Mouse (Mus musculus): ENCODE results near the gene Eif2ak4. TPM values are rescaled to one million over a fixed set of nuclear protein-coding genes. Genes with fewer than 3 reads are reported as not detected.
A peak's percentile ranks its signal among the peaks of the same experiment; 100 is the strongest.

The Eif2ak4 gene
- total and polyA plus RNA-seq, 3 experiments: 12.4 to 38.2 (median 23.9) TPM

DNA sequence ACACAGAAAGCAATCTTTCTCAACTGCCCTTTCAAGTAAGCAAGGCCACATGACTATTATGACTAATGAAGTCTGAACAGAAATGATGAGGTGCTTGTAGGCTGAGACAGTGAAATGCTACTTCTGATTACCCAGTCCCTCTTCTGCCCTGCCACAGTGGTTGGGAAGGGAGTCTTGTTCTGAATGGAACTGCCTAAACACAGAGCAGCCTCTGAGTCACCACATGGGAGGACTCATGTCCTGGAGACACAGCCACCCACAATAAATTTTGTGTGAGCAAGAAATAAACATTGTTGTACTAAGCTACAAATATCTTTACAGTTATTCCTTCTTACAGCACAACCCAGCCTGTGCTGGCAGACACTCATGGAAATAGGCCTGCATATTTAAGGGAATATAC lies 12.5 kb upstream of the Eif2ak4 start:
- DNase-seq (ENCODE audit: low spot score) (no peak), ATAC-seq (ENCODE audit: extremely low read depth, insufficient number of reproducible peaks, low FRiP score, poor library complexity, severe bottlenecking) (no peak)
- TF ChIP-seq GATA2 (IDR thresholded peaks at IDR 0.05; ENCODE audit: borderline replicate concordance, low read depth, low read length) (no peak), GATA1 (IDR thresholded peaks at IDR 0.05; ENCODE audit: borderline replicate concordance, low read length) (no peak), POLR2AphosphoS5 (IDR thresholded peaks at IDR 0.05; ENCODE audit: insufficient replicate concordance, low read depth, low read length) (no peak), TAL1 (conservative IDR thresholded peaks at IDR 0.05; ENCODE audit: low read depth, low read length) (no peak), CTCF (IDR thresholded peaks at IDR 0.05; ENCODE audit: low read depth, low read length) (no peak)
- Histone ChIP-seq H3K9me3 (replicated peaks) (peaks cover 10% of the 10 kb centered on the region), H3K4me3 (ENCODE audit: low read depth, low read length) (no peak overlapping the region), H3K27me3 (ENCODE audit: insufficient read depth, low read length) (peaks cover 26% of the 10 kb centered on the region), H3K4me1 (ENCODE audit: insufficient read depth, low read depth, low read length) (peaks cover 3% of the 10 kb centered on the region; the same call in 1 of the 2 replicates), H3K36me3 (replicated peaks) (no peaks in the 10 kb centered on the region)

DNA sequence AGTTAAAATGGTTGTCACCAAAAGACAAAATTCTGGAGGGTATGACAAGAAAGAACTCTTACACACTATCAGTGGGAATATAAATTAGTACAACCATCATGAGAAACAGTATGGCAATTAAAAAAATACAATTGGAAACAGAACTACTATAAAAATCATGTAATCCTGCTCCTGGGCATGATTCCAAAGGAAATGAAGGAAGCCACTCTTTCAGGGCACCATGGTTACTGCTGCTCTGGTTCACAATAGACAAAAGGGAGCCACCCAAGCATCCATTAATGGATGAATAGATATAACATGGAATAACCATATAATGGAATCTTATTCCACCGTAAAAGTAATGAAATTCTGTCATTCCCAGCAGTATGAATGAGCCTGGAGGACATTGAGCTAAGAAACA lies 8.7 kb upstream of the Eif2ak4 start:
- no peaks in the 10 kb centered on the region for H3K36me3 ChIP-seq (replicated peaks)
- H3K27me3 ChIP-seq (ENCODE audit: insufficient read depth, low read length): peaks cover 19% of the 10 kb centered on the region; the same call in 1 of the 2 replicates
- TF ChIP-seq CTCF (IDR thresholded peaks at IDR 0.05; ENCODE audit: low read depth, low read length): no peak
- no peak for TF ChIP-seq GATA1 (IDR thresholded peaks at IDR 0.05; ENCODE audit: borderline replicate concordance, low read length)
- no peak for TF ChIP-seq GATA2 (IDR thresholded peaks at IDR 0.05; ENCODE audit: borderline replicate concordance, low read depth, low read length)
- TF ChIP-seq TAL1 (conservative IDR thresholded peaks at IDR 0.05; ENCODE audit: low read depth, low read length): no peak
- TF ChIP-seq POLR2AphosphoS5 (IDR thresholded peaks at IDR 0.05; ENCODE audit: insufficient replicate concordance, low read depth, low read length): no peak
- ATAC-seq (ENCODE audit: extremely low read depth, insufficient number of reproducible peaks, low FRiP score, poor library complexity, severe bottlenecking) (no peak), DNase-seq (ENCODE audit: low spot score) (no peak)
- no peak overlapping the region for H3K4me3 ChIP-seq (ENCODE audit: low read depth, low read length)
- no peaks in the 10 kb centered on the region for H3K9me3 ChIP-seq (replicated peaks)
- H3K4me1 ChIP-seq (ENCODE audit: insufficient read depth, low read depth, low read length): peaks cover 2% of the 10 kb centered on the region; the same call in 1 of the 2 replicates

DNA sequence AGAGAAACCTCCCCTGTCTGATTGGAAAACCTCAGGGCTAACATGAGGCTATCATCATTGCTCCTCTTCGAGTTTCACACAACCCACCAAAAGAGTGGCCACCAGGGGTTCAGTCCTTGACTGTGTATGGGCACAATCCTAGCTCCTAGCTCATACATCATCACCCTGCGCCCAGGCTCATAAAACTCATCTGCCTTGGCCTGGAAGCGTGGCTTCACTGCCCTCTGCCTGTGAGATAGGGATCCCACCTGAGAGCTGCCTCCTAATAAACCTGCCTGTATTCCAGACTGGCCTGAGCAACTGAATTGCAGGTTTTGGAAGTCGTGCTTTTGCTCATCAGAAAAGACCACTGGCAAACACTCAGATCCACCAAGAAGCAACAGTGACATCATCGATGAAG lies 5.0 kb upstream of the Eif2ak4 start:
- no peak for ATAC-seq (ENCODE audit: extremely low read depth, insufficient number of reproducible peaks, low FRiP score, poor library complexity, severe bottlenecking)

DNA sequence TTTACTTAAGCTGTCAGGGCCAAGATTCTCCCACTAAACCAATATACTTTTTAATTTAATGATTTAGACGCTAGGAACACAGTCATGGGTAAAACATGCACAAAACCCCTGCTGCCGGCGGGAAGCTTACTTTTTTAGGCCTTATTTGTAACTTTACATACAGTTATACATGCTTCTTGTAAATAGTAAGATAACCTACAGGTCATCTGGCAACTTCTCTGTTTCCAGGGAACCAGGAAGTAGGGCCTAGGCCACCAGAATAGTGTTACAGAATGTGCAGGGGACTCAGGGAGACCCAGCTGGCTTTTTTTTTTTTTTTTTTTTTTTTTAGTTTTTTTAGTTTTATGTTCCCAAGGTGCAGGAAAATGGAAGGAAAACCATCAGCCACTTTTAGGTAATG lies 1.2 kb downstream of the Eif2ak4 start:
- ATAC-seq (ENCODE audit: extremely low read depth, insufficient number of reproducible peaks, low FRiP score, poor library complexity, severe bottlenecking): no peak
- Histone ChIP-seq H3K36me3 (replicated peaks) (peaks cover 8% of the 10 kb centered on the region), H3K9me3 (replicated peaks) (no peaks in the 10 kb centered on the region), H3K27me3 (ENCODE audit: insufficient read depth, low read length) (no peaks in the 10 kb centered on the region), H3K4me1 (ENCODE audit: insufficient read depth, low read depth, low read length) (peaks cover 43% of the 10 kb centered on the region), H3K4me3 (ENCODE audit: low read depth, low read length) (peak overlapping the region; percentile 87)
- no peak for DNase-seq (ENCODE audit: low spot score)
- no peak for TF ChIP-seq GATA1 (IDR thresholded peaks at IDR 0.05; ENCODE audit: borderline replicate concordance, low read length)
- no peak for TF ChIP-seq CTCF (IDR thresholded peaks at IDR 0.05; ENCODE audit: low read depth, low read length)
- TF ChIP-seq POLR2AphosphoS5 (IDR thresholded peaks at IDR 0.05; ENCODE audit: insufficient replicate concordance, low read depth, low read length): no peak
- no peak for TF ChIP-seq TAL1 (conservative IDR thresholded peaks at IDR 0.05; ENCODE audit: low read depth, low read length)
- no peak for TF ChIP-seq GATA2 (IDR thresholded peaks at IDR 0.05; ENCODE audit: borderline replicate concordance, low read depth, low read length)

More for the DNA sequence above, 5.0 kb upstream of the Eif2ak4 start:
- peaks cover 17% of the 10 kb centered on the region; the same call in 1 of the 2 replicates for H3K27me3 ChIP-seq (ENCODE audit: insufficient read depth, low read length)
- no peaks in the 10 kb centered on the region for H3K36me3 ChIP-seq (replicated peaks)
- H3K9me3 ChIP-seq (replicated peaks): no peaks in the 10 kb centered on the region
- H3K4me1 ChIP-seq (ENCODE audit: insufficient read depth, low read depth, low read length): peaks cover 24% of the 10 kb centered on the region
- TF ChIP-seq CTCF (IDR thresholded peaks at IDR 0.05; ENCODE audit: low read depth, low read length) (no peak), GATA1 (IDR thresholded peaks at IDR 0.05; ENCODE audit: borderline replicate concordance, low read length) (no peak), GATA2 (IDR thresholded peaks at IDR 0.05; ENCODE audit: borderline replicate concordance, low read depth, low read length) (no peak), TAL1 (conservative IDR thresholded peaks at IDR 0.05; ENCODE audit: low read depth, low read length) (no peak), POLR2AphosphoS5 (IDR thresholded peaks at IDR 0.05; ENCODE audit: insufficient replicate concordance, low read depth, low read length) (no peak)
- no peak for DNase-seq (ENCODE audit: low spot score)
- no peak overlapping the region for H3K4me3 ChIP-seq (ENCODE audit: low read depth, low read length)

DNA sequence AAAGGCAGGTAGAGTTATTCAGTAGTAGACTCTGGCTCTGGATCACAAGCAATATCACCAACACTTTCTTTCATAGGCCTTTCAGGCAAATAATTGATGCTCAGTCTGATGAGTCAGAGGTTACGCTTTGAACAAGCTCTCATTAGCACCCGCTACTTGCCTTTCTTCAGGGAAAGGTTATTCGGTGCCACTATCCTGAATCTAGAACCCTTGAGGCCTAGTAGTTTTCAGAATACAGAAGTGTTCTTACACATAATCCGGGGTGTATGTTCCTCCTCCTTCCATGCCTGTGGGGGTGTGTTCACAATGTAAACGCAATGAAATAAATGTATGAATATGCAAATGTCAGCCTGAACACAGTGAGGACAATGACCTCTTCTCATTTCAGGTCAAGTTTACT lies 1.7 kb downstream of the Eif2ak4 start:
- H3K9me3 ChIP-seq (replicated peaks): no peaks in the 10 kb centered on the region
- DNase-seq (ENCODE audit: low spot score) (no peak), ATAC-seq (ENCODE audit: extremely low read depth, insufficient number of reproducible peaks, low FRiP score, poor library complexity, severe bottlenecking) (no peak)
- H3K4me1 ChIP-seq (ENCODE audit: insufficient read depth, low read depth, low read length): peaks cover 39% of the 10 kb centered on the region
- TF ChIP-seq GATA2 (IDR thresholded peaks at IDR 0.05; ENCODE audit: borderline replicate concordance, low read depth, low read length) (no peak), POLR2AphosphoS5 (IDR thresholded peaks at IDR 0.05; ENCODE audit: insufficient replicate concordance, low read depth, low read length) (no peak), GATA1 (IDR thresholded peaks at IDR 0.05; ENCODE audit: borderline replicate concordance, low read length) (no peak), TAL1 (conservative IDR thresholded peaks at IDR 0.05; ENCODE audit: low read depth, low read length) (no peak), CTCF (IDR thresholded peaks at IDR 0.05; ENCODE audit: low read depth, low read length) (no peak)
- peaks cover 8% of the 10 kb centered on the region for H3K36me3 ChIP-seq (replicated peaks)
- peak overlapping the region; percentile 61 for H3K4me3 ChIP-seq (ENCODE audit: low read depth, low read length)
- no peaks in the 10 kb centered on the region for H3K27me3 ChIP-seq (ENCODE audit: insufficient read depth, low read length)

DNA sequence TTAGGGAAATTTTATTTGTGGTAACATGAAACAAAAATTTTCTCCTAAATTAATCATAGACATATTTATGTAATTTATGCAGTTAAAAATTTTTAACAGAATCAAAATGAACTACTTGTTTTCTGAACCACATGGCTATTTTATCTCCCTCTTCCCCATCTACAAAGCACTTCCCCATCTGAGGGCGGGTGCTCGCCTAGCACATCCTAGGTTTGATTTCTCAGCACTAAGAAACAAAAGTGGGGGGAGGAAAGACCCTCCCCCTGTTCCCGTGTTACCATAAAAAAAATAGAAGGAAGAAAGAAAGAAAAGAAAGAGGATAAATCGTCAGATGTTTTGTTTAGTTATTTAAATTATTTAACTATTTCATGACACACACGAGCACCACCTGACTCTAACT lies 2.8 kb downstream of the Eif2ak4 start:
- TF ChIP-seq TAL1 (conservative IDR thresholded peaks at IDR 0.05; ENCODE audit: low read depth, low read length) (no peak), GATA1 (IDR thresholded peaks at IDR 0.05; ENCODE audit: borderline replicate concordance, low read length) (no peak), GATA2 (IDR thresholded peaks at IDR 0.05; ENCODE audit: borderline replicate concordance, low read depth, low read length) (no peak), POLR2AphosphoS5 (IDR thresholded peaks at IDR 0.05; ENCODE audit: insufficient replicate concordance, low read depth, low read length) (no peak), CTCF (IDR thresholded peaks at IDR 0.05; ENCODE audit: low read depth, low read length) (no peak)
- no peak overlapping the region for H3K4me3 ChIP-seq (ENCODE audit: low read depth, low read length)
- no peaks in the 10 kb centered on the region for H3K27me3 ChIP-seq (ENCODE audit: insufficient read depth, low read length)
- peak; percentile 12 for DNase-seq (ENCODE audit: low spot score)
- H3K36me3 ChIP-seq (replicated peaks): peaks cover 14% of the 10 kb centered on the region
- H3K4me1 ChIP-seq (ENCODE audit: insufficient read depth, low read depth, low read length): peaks cover 32% of the 10 kb centered on the region
- ATAC-seq (ENCODE audit: extremely low read depth, insufficient number of reproducible peaks, low FRiP score, poor library complexity, severe bottlenecking): no peak
- no peaks in the 10 kb centered on the region for H3K9me3 ChIP-seq (replicated peaks)

All from G1E (cell line).